Mouse (Mus musculus): ENCODE measurements around the gene Hand1. TPM values are rescaled to one million over a fixed set of nuclear protein-coding genes. Genes with fewer than 3 reads are reported as not detected.

Gene Hand1
- polyA plus RNA-seq, 1 experiment: not detected

DNA sequence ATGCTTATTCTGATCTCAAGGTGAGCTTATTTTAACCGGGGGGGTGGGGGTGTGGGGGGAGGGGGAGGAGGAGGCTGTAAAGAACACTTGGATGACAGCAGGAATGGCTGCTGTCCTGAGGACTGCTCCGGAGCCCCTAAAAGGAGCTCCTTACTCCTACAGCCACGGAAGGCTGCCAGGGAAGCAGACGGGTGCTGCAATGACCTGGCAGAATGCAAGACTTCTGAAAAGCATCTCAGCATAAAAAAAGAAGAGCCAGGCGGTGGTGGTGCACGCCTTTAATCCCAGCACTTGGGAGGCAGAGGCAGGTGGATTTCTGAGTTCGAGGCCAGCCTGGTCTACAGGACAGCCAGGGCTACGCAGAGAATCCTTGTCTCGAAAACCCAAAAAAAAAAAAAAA is 34.8 kb downstream of the Hand1 start:
- Histone ChIP-seq H3K36me3 (ENCODE audit: control insufficient read depth, insufficient read depth) (no peaks in the 10 kb centered on the region), H3K27me3 (ENCODE audit: control insufficient read depth, insufficient read depth, insufficient read length) (no peaks in the 10 kb centered on the region), H3K79me2 (ENCODE audit: control insufficient read depth, insufficient read depth) (no peaks in the 10 kb centered on the region), H3K4me2 (ENCODE audit: low read depth) (no peak overlapping the region), H3K4me3 (no peak overlapping the region), H3ac (ENCODE audit: control insufficient read depth, insufficient read length) (no peak overlapping the region)
- TF ChIP-seq CEBPB (IDR thresholded peaks at IDR 0.05; ENCODE audit: insufficient read depth, poor library complexity, severe bottlenecking) (no peak), MAX (IDR thresholded peaks at IDR 0.05; ENCODE audit: low read depth) (no peak), TCF12 (IDR thresholded peaks at IDR 0.05; ENCODE audit: insufficient read depth, poor library complexity, severe bottlenecking) (no peak), TCF3 (IDR thresholded peaks at IDR 0.05; ENCODE audit: insufficient read length, low read depth) (no peak), E2F4 (IDR thresholded peaks at IDR 0.05; ENCODE audit: insufficient read depth) (no peak), USF1 (IDR thresholded peaks at IDR 0.05; ENCODE audit: low read depth) (no peak), MYOD1 (IDR thresholded peaks at IDR 0.05; ENCODE audit: control insufficient read depth in 1 of 3, insufficient read length in 2 of 3, low read depth in 2 of 3) (no peak), MYOG (IDR thresholded peaks at IDR 0.05; ENCODE audit: control insufficient read depth in 1 of 3, insufficient read depth in 1 of 3, insufficient read length in 2 of 3, low read depth in 2 of 3) (no peak), SRF (IDR thresholded peaks at IDR 0.05; ENCODE audit: control insufficient read depth, insufficient read length, low read depth) (no peak), POLR2A (IDR thresholded peaks at IDR 0.05; ENCODE audit: insufficient read length, low read depth) (no peak), REST (IDR thresholded peaks at IDR 0.05; ENCODE audit: insufficient read depth, insufficient read length) (no peak), POLR2AphosphoS2 (IDR thresholded peaks at IDR 0.05; ENCODE audit: insufficient read length, low read depth) (no peak)

DNA sequence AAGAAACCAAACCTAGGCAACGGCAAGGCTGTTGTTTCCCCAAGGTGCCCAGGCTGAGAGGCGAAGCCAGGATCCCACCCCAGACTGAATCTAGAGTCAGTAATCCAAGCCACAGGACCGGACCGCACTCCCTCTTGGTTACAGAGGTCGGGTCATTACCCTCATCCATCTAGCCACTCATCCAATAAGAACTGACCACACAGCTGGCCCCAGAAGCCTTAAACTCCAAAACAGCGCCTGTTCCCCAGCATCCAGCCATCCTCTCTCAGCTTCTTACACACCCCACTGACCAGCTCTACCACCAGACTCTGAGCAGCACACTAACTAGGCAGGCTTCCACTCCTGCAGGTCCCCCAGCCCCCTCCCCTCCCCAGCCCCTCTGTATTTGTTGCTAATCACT is 37.5 kb downstream of the Hand1 start:
- H3ac ChIP-seq (ENCODE audit: control insufficient read depth, insufficient read length): no peak overlapping the region
- no peak overlapping the region for H3K4me2 ChIP-seq (ENCODE audit: low read depth)
- H3K4me3 ChIP-seq: no peak overlapping the region
- H3K27me3 ChIP-seq (ENCODE audit: control insufficient read depth, insufficient read depth, insufficient read length): no peaks in the 10 kb centered on the region
- no peaks in the 10 kb centered on the region for H3K79me2 ChIP-seq (ENCODE audit: control insufficient read depth, insufficient read depth)
- TF ChIP-seq SRF (IDR thresholded peaks at IDR 0.05; ENCODE audit: control insufficient read depth, insufficient read length, low read depth) (no peak), MYOD1 (IDR thresholded peaks at IDR 0.05; ENCODE audit: control insufficient read depth in 1 of 3, insufficient read length in 2 of 3, low read depth in 2 of 3) (no peak), TCF12 (IDR thresholded peaks at IDR 0.05; ENCODE audit: insufficient read depth, poor library complexity, severe bottlenecking) (no peak)
- no peaks in the 10 kb centered on the region for H3K36me3 ChIP-seq (ENCODE audit: control insufficient read depth, insufficient read depth)

DNA sequence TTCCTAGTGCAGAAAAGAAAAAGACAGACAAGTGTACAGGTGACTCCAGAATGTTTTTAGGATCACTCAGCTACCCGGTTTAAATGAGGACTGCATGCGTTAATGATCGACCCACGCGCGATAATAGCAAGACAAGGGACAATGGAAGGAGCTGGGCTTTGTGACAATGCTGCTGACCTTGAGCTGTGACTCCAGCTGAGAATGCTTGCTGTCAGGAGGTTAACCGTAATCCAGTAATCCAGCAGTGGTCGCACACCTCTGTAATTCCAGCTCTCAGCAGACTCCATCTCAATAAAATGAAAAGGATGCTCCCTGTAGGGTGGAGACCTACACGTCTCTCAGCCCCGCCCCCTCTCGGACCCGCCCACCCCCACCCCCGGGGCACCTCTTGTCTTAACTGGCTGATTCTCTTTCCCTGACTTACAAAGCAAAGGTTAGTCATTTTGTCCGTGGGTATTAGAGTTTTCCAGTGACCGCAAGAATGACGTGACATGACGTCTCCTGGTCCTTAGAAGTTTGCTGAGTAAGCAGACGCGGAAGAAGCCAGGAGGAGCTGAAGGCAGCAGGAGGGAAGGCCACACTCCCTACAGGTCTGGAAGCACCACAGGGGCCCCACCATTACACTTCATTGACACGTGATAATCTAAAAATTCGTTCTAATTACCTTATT is 41.6 kb downstream of the Hand1 start:
- TF ChIP-seq REST (IDR thresholded peaks at IDR 0.05; ENCODE audit: insufficient read depth, insufficient read length) (no peak), SRF (IDR thresholded peaks at IDR 0.05; ENCODE audit: control insufficient read depth, insufficient read length, low read depth) (no peak), MYOG (IDR thresholded peaks at IDR 0.05; ENCODE audit: control insufficient read depth in 1 of 3, insufficient read depth in 1 of 3, insufficient read length in 2 of 3, low read depth in 2 of 3) (no peak), TCF12 (IDR thresholded peaks at IDR 0.05; ENCODE audit: insufficient read depth, poor library complexity, severe bottlenecking) (no peak), MAX (IDR thresholded peaks at IDR 0.05; ENCODE audit: low read depth) (no peak), POLR2A (IDR thresholded peaks at IDR 0.05; ENCODE audit: insufficient read length, low read depth) (no peak), MYOD1 (IDR thresholded peaks at IDR 0.05; ENCODE audit: control insufficient read depth in 1 of 3, insufficient read length in 2 of 3, low read depth in 2 of 3) (no peak), CEBPB (IDR thresholded peaks at IDR 0.05; ENCODE audit: insufficient read depth, poor library complexity, severe bottlenecking) (no peak), E2F4 (IDR thresholded peaks at IDR 0.05; ENCODE audit: insufficient read depth) (no peak), POLR2AphosphoS2 (IDR thresholded peaks at IDR 0.05; ENCODE audit: insufficient read length, low read depth) (no peak), USF1 (IDR thresholded peaks at IDR 0.05; ENCODE audit: low read depth) (no peak), TCF3 (IDR thresholded peaks at IDR 0.05; ENCODE audit: insufficient read length, low read depth) (no peak)
- no peaks in the 10 kb centered on the region for H3K79me2 ChIP-seq (ENCODE audit: control insufficient read depth, insufficient read depth)
- no peak overlapping the region for H3K4me3 ChIP-seq
- H3K4me2 ChIP-seq (ENCODE audit: low read depth): no peak overlapping the region
- no peaks in the 10 kb centered on the region for H3K27me3 ChIP-seq (ENCODE audit: control insufficient read depth, insufficient read depth, insufficient read length)
- H3K36me3 ChIP-seq (ENCODE audit: control insufficient read depth, insufficient read depth): no peaks in the 10 kb centered on the region
- H3ac ChIP-seq (ENCODE audit: control insufficient read depth, insufficient read length): no peak overlapping the region

DNA sequence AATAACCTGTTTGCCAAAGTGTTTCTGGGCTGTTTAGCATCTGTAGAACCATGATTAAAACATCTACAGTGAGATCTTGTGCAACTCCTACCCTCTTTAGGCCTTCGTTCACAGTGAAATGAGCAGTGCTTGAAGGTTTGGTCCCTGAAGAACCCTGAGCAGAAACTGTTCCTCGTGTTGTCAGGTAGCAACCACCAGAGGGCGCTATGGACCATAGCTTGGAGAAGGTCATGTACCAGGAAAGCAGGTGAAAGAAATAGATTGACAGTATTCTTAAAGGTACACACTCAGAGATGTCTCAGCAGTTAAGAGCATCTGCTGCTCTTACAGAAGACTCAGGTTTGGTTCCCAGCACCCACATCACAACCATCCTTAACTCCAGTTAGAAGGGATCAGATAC is 44.7 kb downstream of the Hand1 start:
- Histone ChIP-seq H3ac (ENCODE audit: control insufficient read depth, insufficient read length) (no peak overlapping the region), H3K79me2 (ENCODE audit: control insufficient read depth, insufficient read depth) (no peaks in the 10 kb centered on the region), H3K27me3 (ENCODE audit: control insufficient read depth, insufficient read depth, insufficient read length) (no peaks in the 10 kb centered on the region), H3K36me3 (ENCODE audit: control insufficient read depth, insufficient read depth) (no peaks in the 10 kb centered on the region), H3K4me3 (no peak overlapping the region), H3K4me2 (ENCODE audit: low read depth) (no peak overlapping the region)
- TF ChIP-seq CEBPB (IDR thresholded peaks at IDR 0.05; ENCODE audit: insufficient read depth, poor library complexity, severe bottlenecking) (no peak), TCF12 (IDR thresholded peaks at IDR 0.05; ENCODE audit: insufficient read depth, poor library complexity, severe bottlenecking) (no peak), TCF3 (IDR thresholded peaks at IDR 0.05; ENCODE audit: insufficient read length, low read depth) (no peak), MYOG (IDR thresholded peaks at IDR 0.05; ENCODE audit: control insufficient read depth in 1 of 3, insufficient read depth in 1 of 3, insufficient read length in 2 of 3, low read depth in 2 of 3) (no peak), POLR2A (IDR thresholded peaks at IDR 0.05; ENCODE audit: insufficient read length, low read depth) (no peak), REST (IDR thresholded peaks at IDR 0.05; ENCODE audit: insufficient read depth, insufficient read length) (no peak), SRF (IDR thresholded peaks at IDR 0.05; ENCODE audit: control insufficient read depth, insufficient read length, low read depth) (no peak), USF1 (IDR thresholded peaks at IDR 0.05; ENCODE audit: low read depth) (no peak), E2F4 (IDR thresholded peaks at IDR 0.05; ENCODE audit: insufficient read depth) (no peak), POLR2AphosphoS2 (IDR thresholded peaks at IDR 0.05; ENCODE audit: insufficient read length, low read depth) (no peak), MYOD1 (IDR thresholded peaks at IDR 0.05; ENCODE audit: control insufficient read depth in 1 of 3, insufficient read length in 2 of 3, low read depth in 2 of 3) (no peak), MAX (IDR thresholded peaks at IDR 0.05; ENCODE audit: low read depth) (no peak)
